Mouse (Mus musculus): ENCODE measurements around the gene Alx3.
"Not testable (repeated sequence)": the region's sequence is repeated elsewhere in the genome, so short reads cannot be mapped to it uniquely, and the experiment has no call there.

The Alx3 gene

GRCm38 (mm10) chr3:107626751-107627150, 31.9 kb downstream of the Alx3 start:
- DNase-seq (ENCODE audit: low read depth, low spot score) = no peak
- H3K36me3 ChIP-seq (ENCODE audit: control insufficient read depth, insufficient read depth, low read length, poor library complexity, severe bottlenecking) = peaks cover 8% of the 10 kb centered on the region
- no peaks in the 10 kb centered on the region for H3K27me3 ChIP-seq (ENCODE audit: control insufficient read depth, insufficient read depth, low read length, poor library complexity, severe bottlenecking)

DNA sequence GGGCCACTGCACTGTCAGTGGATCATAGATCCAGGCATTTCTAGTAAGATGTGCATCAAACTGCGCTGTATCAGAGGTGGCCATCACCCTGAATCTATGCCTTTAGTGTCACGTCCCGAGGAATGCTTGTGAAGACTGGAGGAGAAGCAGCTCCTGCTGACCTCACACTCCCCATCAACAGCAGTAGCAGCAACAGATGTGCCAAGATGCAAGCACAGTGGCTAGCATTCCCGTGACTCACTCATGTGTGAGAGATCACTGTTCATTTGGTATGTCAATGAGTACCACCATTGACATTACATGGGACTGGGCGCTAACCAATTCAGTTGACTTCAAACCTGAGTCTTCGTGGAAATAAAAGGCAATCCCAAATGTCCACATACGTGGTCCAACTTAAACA, 32.8 kb downstream of the Alx3 start:
- Histone ChIP-seq H3K27me3 (ENCODE audit: control insufficient read depth, insufficient read depth, low read length, poor library complexity, severe bottlenecking) (no peaks in the 10 kb centered on the region), H3K36me3 (ENCODE audit: control insufficient read depth, insufficient read depth, low read length, poor library complexity, severe bottlenecking) (peaks cover 8% of the 10 kb centered on the region)
- DNase-seq (ENCODE audit: low read depth, low spot score) = no peak

DNA sequence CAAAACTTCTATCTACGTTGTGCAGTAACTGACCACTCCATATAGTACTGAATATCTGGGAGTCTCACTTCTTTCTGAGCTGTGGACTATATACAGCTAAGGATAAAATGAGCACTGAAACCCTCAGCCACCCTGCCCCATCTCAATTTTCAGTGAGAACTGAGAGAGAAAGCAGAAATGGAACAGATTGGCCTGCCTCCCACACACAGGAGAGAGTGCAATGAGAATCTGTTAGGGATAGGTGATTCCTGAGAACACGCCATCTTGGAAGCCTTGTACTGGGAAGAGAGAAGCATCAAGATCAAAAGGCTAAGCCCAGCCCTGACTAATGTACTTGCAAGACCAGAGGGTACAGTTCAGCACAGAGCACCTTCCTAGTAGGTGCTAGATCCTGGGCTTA, 33.7 kb downstream of the Alx3 start:
- Histone ChIP-seq H3K27me3 (ENCODE audit: control insufficient read depth, insufficient read depth, low read length, poor library complexity, severe bottlenecking) (no peaks in the 10 kb centered on the region), H3K36me3 (ENCODE audit: control insufficient read depth, insufficient read depth, low read length, poor library complexity, severe bottlenecking) (peaks cover 3% of the 10 kb centered on the region)
- no peak for DNase-seq (ENCODE audit: low read depth, low spot score)

DNA sequence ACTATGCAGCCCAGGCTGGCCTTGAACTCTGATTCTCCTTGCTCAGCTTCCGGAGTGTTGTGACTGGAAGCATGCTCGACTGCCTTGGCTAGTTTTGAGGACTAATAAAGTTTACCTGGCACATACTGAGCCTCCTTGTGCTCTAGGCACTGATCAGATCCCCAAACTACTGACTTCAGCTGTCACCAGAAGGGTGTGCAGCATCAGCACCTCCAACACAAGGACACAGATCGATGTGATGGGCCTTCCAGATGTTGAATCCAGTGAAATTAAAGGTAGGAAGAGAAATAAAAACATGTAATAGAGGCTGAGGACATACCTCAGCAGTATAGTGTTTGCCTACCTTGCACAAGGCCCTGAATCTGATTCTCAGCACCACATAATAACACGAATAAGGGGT, 34.6 kb downstream of the Alx3 start:
- DNase-seq (ENCODE audit: low read depth, low spot score) = no peak
- H3K36me3 ChIP-seq (ENCODE audit: control insufficient read depth, insufficient read depth, low read length, poor library complexity, severe bottlenecking) = peaks cover 2% of the 10 kb centered on the region; the same call in 1 of the 2 replicates
- H3K27me3 ChIP-seq (ENCODE audit: control insufficient read depth, insufficient read depth, low read length, poor library complexity, severe bottlenecking) = no peaks in the 10 kb centered on the region

DNA sequence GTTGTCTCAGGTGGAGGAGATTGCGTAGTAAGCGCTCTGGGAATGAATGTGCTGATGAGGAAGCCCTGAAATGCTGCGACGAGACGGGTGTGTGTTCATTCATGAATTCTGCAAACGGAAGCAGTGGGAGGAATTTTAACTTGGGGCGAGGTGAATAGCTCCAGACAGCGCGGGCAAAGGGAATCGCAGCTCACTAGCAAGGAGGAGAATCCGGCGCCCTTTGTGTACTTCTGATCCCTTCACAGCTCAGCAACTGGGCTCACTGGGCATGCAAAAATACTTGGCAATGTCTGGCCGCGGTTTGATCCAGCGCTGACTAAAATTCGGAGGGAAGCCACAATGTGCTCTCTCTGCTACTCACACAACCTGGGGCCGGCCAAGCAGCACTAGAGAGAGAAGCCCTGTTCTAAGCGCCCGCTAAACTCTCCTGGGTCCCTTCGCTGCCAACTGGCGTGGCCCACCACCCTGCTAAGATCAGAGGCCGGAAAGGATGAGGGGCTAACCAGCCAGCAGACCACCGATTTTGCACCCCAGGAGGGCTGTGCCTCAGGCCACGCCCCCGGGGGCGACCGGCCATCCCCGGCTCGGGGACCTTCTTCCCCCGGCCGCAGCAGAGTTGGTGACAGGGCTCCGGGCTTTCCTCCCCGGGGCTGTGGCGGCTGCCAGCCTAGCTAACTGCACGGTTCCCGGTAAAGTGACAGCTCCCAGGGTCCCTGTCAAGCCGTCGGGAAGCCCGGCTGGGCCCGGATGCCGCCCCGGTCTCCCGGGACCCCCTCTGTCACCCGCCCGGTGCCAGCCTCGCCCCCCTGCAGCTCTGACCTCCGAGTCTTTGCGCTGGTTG, 36.1 kb downstream of the Alx3 start, which contains the start of gene Gm10961:
TSS of gene Gm10961 (plus strand) at position 641 of the 841 bp plus-strand sequence.
- peak; percentile 15 for DNase-seq (ENCODE audit: low read depth, low spot score)
- Histone ChIP-seq H3K27me3 (ENCODE audit: control insufficient read depth, insufficient read depth, low read length, poor library complexity, severe bottlenecking) (no peaks in the 10 kb centered on the region), H3K36me3 (ENCODE audit: control insufficient read depth, insufficient read depth, low read length, poor library complexity, severe bottlenecking) (peaks cover 2% of the 10 kb centered on the region; the same call in 1 of the 2 replicates)

DNA sequence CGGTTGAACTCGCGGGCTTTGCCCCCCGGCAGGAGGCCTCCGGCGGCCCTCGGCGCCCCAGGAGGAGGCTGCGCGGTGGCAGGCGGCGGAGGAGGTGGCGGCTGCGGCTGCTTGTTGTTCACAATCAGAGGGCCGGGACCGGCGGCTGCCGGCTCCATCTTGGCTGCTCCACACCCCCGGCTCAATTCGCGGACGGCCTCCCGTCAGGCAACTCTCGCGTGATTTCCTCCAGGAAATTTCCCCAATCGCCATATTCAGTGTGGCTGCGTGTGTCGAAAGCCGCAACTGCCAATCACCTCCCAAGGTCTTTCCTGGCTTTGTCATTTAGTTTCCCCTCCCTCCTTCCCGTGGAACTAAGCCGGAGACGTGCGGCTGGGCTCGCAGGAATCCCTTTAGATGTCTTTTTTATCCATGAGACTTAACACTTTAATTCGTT, 36.7 kb downstream of the Alx3 start, which contains the start of gene Strip1:
TSS of gene Strip1 (minus strand) at position 172 of the 436 bp plus-strand sequence.
- peak; percentile 94 for DNase-seq (ENCODE audit: low read depth, low spot score)
- H3K36me3 ChIP-seq (ENCODE audit: control insufficient read depth, insufficient read depth, low read length, poor library complexity, severe bottlenecking) = peaks cover 2% of the 10 kb centered on the region; the same call in 1 of the 2 replicates
- no peaks in the 10 kb centered on the region for H3K27me3 ChIP-seq (ENCODE audit: control insufficient read depth, insufficient read depth, low read length, poor library complexity, severe bottlenecking)

DNA sequence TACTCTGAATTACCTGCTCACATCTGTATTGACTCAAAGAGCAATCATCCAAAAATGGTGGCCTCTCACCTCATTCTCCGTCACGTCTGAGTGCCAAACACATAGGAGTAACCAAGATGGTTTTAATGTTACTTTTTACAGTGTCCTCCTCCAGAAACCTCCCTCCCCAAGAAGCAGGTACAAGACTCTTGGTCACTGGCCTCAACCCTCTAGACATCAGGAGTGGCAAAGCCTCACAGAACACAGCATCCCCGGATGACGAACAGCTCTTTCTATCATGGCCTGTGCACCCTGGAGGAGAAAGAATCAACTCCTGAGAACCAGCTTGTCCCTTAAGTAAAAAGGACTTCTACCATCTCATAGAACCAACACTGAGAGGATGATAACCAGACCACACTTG, 38.0 kb downstream of the Alx3 start:
- 0 out of 2 replicates have a peak, but pooled peaks cover 2% of the 10 kb centered on the region for H3K36me3 ChIP-seq (ENCODE audit: control insufficient read depth, insufficient read depth, low read length, poor library complexity, severe bottlenecking)
- DNase-seq (ENCODE audit: low read depth, low spot score) = no peak
- no peaks in the 10 kb centered on the region for H3K27me3 ChIP-seq (ENCODE audit: control insufficient read depth, insufficient read depth, low read length, poor library complexity, severe bottlenecking)

DNA sequence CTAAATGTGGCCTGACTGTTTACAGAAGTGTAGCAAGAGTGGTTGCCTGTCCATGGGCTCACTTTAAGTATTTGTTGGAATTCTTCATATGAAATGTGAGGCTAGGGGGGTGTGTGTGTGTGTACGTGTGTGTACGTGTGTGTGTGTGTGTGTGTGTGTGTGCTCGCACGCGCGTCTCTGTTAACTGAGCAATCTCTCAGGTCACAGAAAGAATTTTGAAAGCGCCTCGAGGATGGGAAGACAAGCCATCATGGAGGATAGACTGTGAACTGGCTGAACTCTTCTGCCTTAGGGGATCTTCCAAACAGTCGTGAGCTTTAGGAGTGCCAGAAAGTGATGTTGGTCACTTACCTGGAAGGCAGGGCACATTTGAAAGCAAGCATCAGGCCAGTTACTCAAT, 39.1 kb downstream of the Alx3 start:
- Histone ChIP-seq H3K27me3 (ENCODE audit: control insufficient read depth, insufficient read depth, low read length, poor library complexity, severe bottlenecking) (no peaks in the 10 kb centered on the region), H3K36me3 (ENCODE audit: control insufficient read depth, insufficient read depth, low read length, poor library complexity, severe bottlenecking) (no peaks in the 10 kb centered on the region)
- no peak for DNase-seq (ENCODE audit: low read depth, low spot score)

DNA sequence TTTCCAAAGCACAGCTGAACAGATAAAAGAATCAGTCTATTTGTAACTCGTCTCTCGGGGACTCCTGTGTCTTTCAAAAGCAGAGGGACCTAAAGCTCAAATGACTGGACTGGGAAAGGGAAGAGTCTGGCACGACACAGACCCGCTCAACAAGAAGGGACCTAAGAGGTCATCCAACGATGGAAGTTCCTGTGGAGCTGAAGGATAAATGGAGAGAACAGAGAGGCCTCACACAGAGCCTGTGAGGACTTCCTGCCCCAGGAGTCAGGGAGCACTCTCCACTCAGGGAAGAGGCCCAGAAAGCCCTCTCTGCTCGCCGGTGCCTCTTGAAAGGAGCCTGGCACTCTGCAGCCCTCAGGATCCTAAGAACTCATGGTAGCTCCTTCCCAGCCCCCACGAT, 41.0 kb downstream of the Alx3 start:
- H3K36me3 ChIP-seq (ENCODE audit: control insufficient read depth, insufficient read depth, low read length, poor library complexity, severe bottlenecking) = no peaks in the 10 kb centered on the region
- H3K27me3 ChIP-seq (ENCODE audit: control insufficient read depth, insufficient read depth, low read length, poor library complexity, severe bottlenecking) = no peaks in the 10 kb centered on the region
- no peak for DNase-seq (ENCODE audit: low read depth, low spot score)

DNA sequence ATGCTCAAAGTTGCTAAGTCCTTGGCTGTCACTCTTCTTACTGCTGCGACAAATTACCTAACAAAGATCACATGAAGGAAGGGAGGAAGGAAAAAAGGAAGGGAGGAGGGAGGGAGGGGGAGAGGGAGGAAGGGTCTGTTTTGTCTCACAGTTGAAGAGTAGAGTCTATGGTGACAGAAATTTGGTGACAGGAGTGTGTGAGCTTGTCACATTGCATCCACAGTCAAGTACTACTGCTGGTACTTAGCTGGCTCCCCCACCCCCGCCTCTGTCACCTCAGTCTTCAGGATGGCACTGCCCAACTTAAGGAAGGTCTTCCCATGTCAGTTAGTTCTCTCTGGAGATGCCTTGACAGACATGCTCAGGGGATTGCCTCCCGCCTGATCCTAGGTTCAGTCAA, 41.4 kb downstream of the Alx3 start:
- H3K36me3 ChIP-seq (ENCODE audit: control insufficient read depth, insufficient read depth, low read length, poor library complexity, severe bottlenecking) = no peaks in the 10 kb centered on the region
- no peaks in the 10 kb centered on the region for H3K27me3 ChIP-seq (ENCODE audit: control insufficient read depth, insufficient read depth, low read length, poor library complexity, severe bottlenecking)
- no peak for DNase-seq (ENCODE audit: low read depth, low spot score)

GRCm38 (mm10) chr3:107637606-107638172, 42.9 kb downstream of the Alx3 start:
- no peak for DNase-seq (ENCODE audit: low read depth, low spot score)
- H3K36me3 ChIP-seq (ENCODE audit: control insufficient read depth, insufficient read depth, low read length, poor library complexity, severe bottlenecking) = no peaks in the 10 kb centered on the region
- no peaks in the 10 kb centered on the region for H3K27me3 ChIP-seq (ENCODE audit: control insufficient read depth, insufficient read depth, low read length, poor library complexity, severe bottlenecking)

- Histone ChIP-seq H3K27me3 (ENCODE audit: control insufficient read depth, insufficient read depth, low read length, poor library complexity, severe bottlenecking) (no peaks in the 10 kb centered on the region), H3K36me3 (ENCODE audit: control insufficient read depth, insufficient read depth, low read length, poor library complexity, severe bottlenecking) (no peaks in the 10 kb centered on the region)
- no peak for DNase-seq (ENCODE audit: low read depth, low spot score)
Measured at GRCm38 (mm10) chr3:107646947-107647346, 52.1 kb downstream of the Alx3 start.

- DNase-seq (ENCODE audit: low read depth, low spot score); H3K36me3 ChIP-seq (ENCODE audit: control insufficient read depth, insufficient read depth, low read length, poor library complexity, severe bottlenecking); H3K27me3 ChIP-seq (ENCODE audit: control insufficient read depth, insufficient read depth, low read length, poor library complexity, severe bottlenecking): not testable (repeated sequence)
Measured at GRCm38 (mm10) chr3:107650276-107650675, 55.4 kb downstream of the Alx3 start.

DNA sequence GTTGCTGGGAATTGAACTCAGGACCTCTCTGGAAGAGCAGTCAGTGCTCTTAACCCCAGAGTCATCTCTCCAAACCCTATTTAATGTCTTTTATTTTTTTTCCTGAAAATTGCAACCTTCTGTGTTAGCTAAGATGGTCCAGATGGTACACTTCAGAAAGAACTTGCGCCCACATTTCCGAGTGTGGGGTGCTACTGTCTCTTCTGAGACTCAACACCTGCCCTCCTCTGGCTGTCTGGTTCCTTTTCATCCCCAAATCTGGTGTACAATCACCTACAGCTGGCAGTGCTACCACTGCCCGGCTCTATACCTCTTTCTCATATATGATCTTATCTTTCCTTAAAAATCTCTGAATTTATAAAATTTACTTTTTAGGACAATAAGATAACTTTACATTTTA, 58.1 kb downstream of the Alx3 start:
- no peak for DNase-seq (ENCODE audit: low read depth, low spot score)
- Histone ChIP-seq H3K36me3 (ENCODE audit: control insufficient read depth, insufficient read depth, low read length, poor library complexity, severe bottlenecking) (no peaks in the 10 kb centered on the region), H3K27me3 (ENCODE audit: control insufficient read depth, insufficient read depth, low read length, poor library complexity, severe bottlenecking) (no peaks in the 10 kb centered on the region)

DNA sequence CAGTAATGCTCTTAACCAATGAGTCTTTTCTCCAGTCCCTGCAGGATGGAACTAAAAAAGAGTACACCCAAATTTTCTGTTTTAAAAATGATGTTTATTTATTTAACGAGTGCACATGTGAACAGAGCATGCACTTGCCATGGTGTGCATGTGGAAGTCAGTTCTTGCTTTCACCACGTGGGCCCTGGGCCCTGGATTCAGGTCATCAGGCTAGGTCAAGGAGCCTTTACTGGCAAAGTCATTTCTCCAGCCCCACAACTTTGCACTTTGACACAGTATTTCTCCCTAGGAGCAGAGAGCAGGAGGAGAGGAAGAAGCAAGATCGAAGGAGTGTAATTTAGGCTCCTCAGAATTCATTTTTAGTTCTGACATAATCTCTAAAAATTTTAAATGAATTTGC, 60.0 kb downstream of the Alx3 start:
- Histone ChIP-seq H3K27me3 (ENCODE audit: control insufficient read depth, insufficient read depth, low read length, poor library complexity, severe bottlenecking) (no peaks in the 10 kb centered on the region), H3K36me3 (ENCODE audit: control insufficient read depth, insufficient read depth, low read length, poor library complexity, severe bottlenecking) (no peaks in the 10 kb centered on the region)
- DNase-seq (ENCODE audit: low read depth, low spot score) = no peak
